Mouse (Mus musculus): ENCODE measurements around the gene Eno3. TPM values are rescaled to one million over a fixed set of nuclear protein-coding genes. Genes with fewer than 3 reads are reported as not detected.
A peak's percentile ranks its signal among the peaks of the same experiment; 100 is the strongest.

Eno3 gene
- total and polyA plus RNA-seq, 3 experiments, result 11.2 to 26.4 (median 23.0) TPM

- in situ Hi-C loops (cut with MboI; ENCODE audit: low pct_ligation_motif_present, low pct_unique_long_range_greater_than_20kb, low sequenced_read_pairs), result no loop called here
- peaks cover 43% of the 10 kb centered on the region for H3K79me2 ChIP-seq (replicated peaks; ENCODE audit: control insufficient read depth, extremely low read depth, insufficient read depth, poor library complexity, severe bottlenecking)
- peak overlapping the region; percentile 90 for H3K9ac ChIP-seq (ENCODE audit: insufficient read depth, low read depth)
- peaks cover 25 to 48% of the 10 kb centered on the region in 2 experiments for H3K36me3 ChIP-seq (replicated peaks in 1 of 2; ENCODE audit: control insufficient read depth in 1 of 2, insufficient read depth in 1 of 2, low read length in 1 of 2)
- peaks cover 14 to 50% of the 10 kb centered on the region in 2 experiments for H3K4me1 ChIP-seq (ENCODE audit: control insufficient read depth in 1 of 2, insufficient read depth in 2 of 2)
- TF ChIP-seq MYC (IDR thresholded peaks at IDR 0.05; ENCODE audit: low read depth, low read length) (peak; percentile 86), TCF12 (IDR thresholded peaks at IDR 0.05; ENCODE audit: low read depth, low read length) (peak; percentile 87), ZNF384 (IDR thresholded peaks at IDR 0.05; ENCODE audit: low read depth, low read length) (peak; percentile 5; the same call in 1 of the 2 replicates), JUN (IDR thresholded peaks at IDR 0.05; ENCODE audit: insufficient read depth, low read depth, low read length) (no peak), USF1 (IDR thresholded peaks at IDR 0.05; ENCODE audit: low read depth, low read length) (no peak; the same call in 1 of the 2 replicates), RCOR1 (conservative IDR thresholded peaks at IDR 0.05; ENCODE audit: low read depth, low read length) (0 out of 2 replicates have a peak, but pooled peaks have one; percentile 78), ZKSCAN1 (IDR thresholded peaks at IDR 0.05; ENCODE audit: borderline replicate concordance, low read depth, low read length) (no peak; the same call in 1 of the 2 replicates), GABPA (IDR thresholded peaks at IDR 0.05; ENCODE audit: insufficient replicate concordance, low read depth, low read length) (0 out of 2 replicates have a peak, but pooled peaks have one; percentile 6), TBP (conservative IDR thresholded peaks at IDR 0.05; ENCODE audit: low read depth, low read length) (peak; percentile 57), HCFC1 (IDR thresholded peaks at IDR 0.05; ENCODE audit: low read depth, low read length) (peak; percentile 23; the same call in 1 of the 2 replicates), CTCF (conservative IDR thresholded peaks at IDR 0.05 in 1 of 2, IDR thresholded peaks at IDR 0.05 in 1 of 2; ENCODE audit: low read depth in 2 of 2, low read length in 2 of 2) (no peak), UBTF (IDR thresholded peaks at IDR 0.05; ENCODE audit: low read depth, low read length) (0 out of 2 replicates have a peak, but pooled peaks have one; percentile 41), MXI1 (IDR thresholded peaks at IDR 0.05; ENCODE audit: low read depth, low read length) (peak; percentile 87), NELFE (IDR thresholded peaks at IDR 0.05; ENCODE audit: low read depth, low read length) (peak; percentile 96), EP300 (IDR thresholded peaks at IDR 0.05; ENCODE audit: low read length) (peak; percentile 51), ELF1 (IDR thresholded peaks at IDR 0.05; ENCODE audit: low read depth, low read length) (peak; percentile 59; the same call in 1 of the 2 replicates), PAX5 (IDR thresholded peaks at IDR 0.05; ENCODE audit: low read length) (no peak), E2F4 (IDR thresholded peaks at IDR 0.05; ENCODE audit: insufficient replicate concordance, low read depth, low read length) (peak; percentile 83; the same call in 1 of the 2 replicates), MAX (IDR thresholded peaks at IDR 0.05; ENCODE audit: low read length) (peak; percentile 79; the same call in 1 of the 2 replicates), BHLHE40 (IDR thresholded peaks at IDR 0.05; ENCODE audit: low read depth, low read length) (peak; percentile 92), ZMIZ1 (IDR thresholded peaks at IDR 0.05; ENCODE audit: low read depth, low read length) (peak; percentile 95), RAD21 (IDR thresholded peaks at IDR 0.05; ENCODE audit: low read depth, low read length) (no peak), JUND (conservative IDR thresholded peaks at IDR 0.05; ENCODE audit: low read depth, low read length) (no peak), IRF4 (IDR thresholded peaks at IDR 0.05; ENCODE audit: low read depth, low read length) (peak; percentile 63), ETS1 (conservative IDR thresholded peaks at IDR 0.05; ENCODE audit: low read depth, low read length) (peak; percentile 17), POLR2AphosphoS2 (IDR thresholded peaks at IDR 0.05; ENCODE audit: low read depth, low read length) (peak; percentile 80; the same call in 1 of the 2 replicates), CHD1 (IDR thresholded peaks at IDR 0.05; ENCODE audit: low read depth, low read length) (peak; percentile 95), MAFK (IDR thresholded peaks at IDR 0.05; ENCODE audit: insufficient replicate concordance, low read length) (no peak; the same call in 1 of the 2 replicates), SMC3 (IDR thresholded peaks at IDR 0.05; ENCODE audit: low read depth, low read length) (no peak), NRF1 (IDR thresholded peaks at IDR 0.05; ENCODE audit: low read depth, low read length) (peak; percentile 94), CHD2 (IDR thresholded peaks at IDR 0.05; ENCODE audit: low read length) (no peak; the same call in none of the 2 replicates), USF2 (conservative IDR thresholded peaks at IDR 0.05; ENCODE audit: low read depth, low read length) (no peak), ZC3H11A (IDR thresholded peaks at IDR 0.05; ENCODE audit: low read depth, low read length) (no peak), MAZ (IDR thresholded peaks at IDR 0.05; ENCODE audit: low read depth, low read length) (no peak; the same call in 1 of the 2 replicates), MEF2A (IDR thresholded peaks at IDR 0.05; ENCODE audit: borderline replicate concordance, low read depth, low read length) (no peak; the same call in 1 of the 2 replicates), KAT2A (IDR thresholded peaks at IDR 0.05; ENCODE audit: insufficient replicate concordance, low read length) (no peak), POLR2A (IDR thresholded peaks at IDR 0.05; ENCODE audit: low read depth, low read length) (peak; percentile 36; the same call in 1 of the 2 replicates), SIN3A (IDR thresholded peaks at IDR 0.05; ENCODE audit: low read length) (peak; percentile 93)
- peak overlapping the region; percentile 95 for H3K27ac ChIP-seq (ENCODE audit: insufficient read depth, low read depth)
- no peaks in the 10 kb centered on the region for H3K9me3 ChIP-seq (replicated peaks; ENCODE audit: low read length)
- no peaks in the 10 kb centered on the region for H3K27me3 ChIP-seq (replicated peaks)
- H3K4me2 ChIP-seq (ENCODE audit: insufficient read depth, low read depth, poor library complexity, severe bottlenecking), result peak overlapping the region; percentile 62
- dilution Hi-C loops (cut with MboI; ENCODE audit: extremely low pct_ligation_motif_present, extremely low pct_unique_long_range_greater_than_20kb, low sequenced_read_pairs), result no loop called here
- peak overlapping the region; percentile 65 to 78 (median 69) for H3K4me3 ChIP-seq (replicated peaks in 1 of 3; ENCODE audit: low read depth in 2 of 3, low read length in 2 of 3, poor library complexity in 1 of 3)
- DNase-seq (ENCODE audit: extremely low read depth), result peak; percentile 87
These were observed 2.0 kb upstream of the Eno3 start for GRCm38 (mm10) chr11:70654923-70655570.

Measured in CH12.LX (cell line).